Mouse (Mus musculus): ENCODE data around the gene Tcf23. TPM values are rescaled to one million over a fixed set of nuclear protein-coding genes. Genes with fewer than 3 reads are reported as not detected.

The Tcf23 gene
- total and polyA plus RNA-seq, 3 experiments: not detected

DNA sequence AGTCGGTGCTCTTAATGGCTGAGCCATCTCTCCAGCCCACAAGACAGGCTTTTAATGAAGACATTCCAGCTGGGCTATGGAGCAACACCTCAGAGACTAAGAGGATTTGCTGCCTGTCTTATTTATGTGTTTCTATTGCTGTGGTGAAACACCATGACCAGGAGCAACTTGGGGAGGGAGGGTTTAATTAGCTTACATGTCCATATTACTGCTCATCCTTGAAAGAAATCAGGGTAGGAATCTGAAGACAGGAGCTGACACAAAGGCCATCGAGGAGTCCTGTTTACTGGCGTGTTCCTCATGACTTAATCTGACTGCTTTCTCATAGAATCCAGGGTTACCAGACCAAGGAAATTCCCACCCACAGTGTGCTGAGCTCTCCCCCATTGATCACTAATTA, 4.5 kb upstream of the Tcf23 start:
- Histone ChIP-seq H3K9me3 (replicated peaks; ENCODE audit: low read length) (peaks cover 5% of the 10 kb centered on the region), H3K4me2 (ENCODE audit: insufficient read depth, low read depth, poor library complexity, severe bottlenecking) (no peak overlapping the region), H3K9ac (ENCODE audit: insufficient read depth, low read depth) (no peak overlapping the region), H3K4me3 (replicated peaks in 1 of 3; ENCODE audit: low read depth in 2 of 3, low read length in 2 of 3, poor library complexity in 1 of 3) (no peak overlapping the region), H3K79me2 (replicated peaks; ENCODE audit: control insufficient read depth, extremely low read depth, insufficient read depth, poor library complexity, severe bottlenecking) (peaks cover 8% of the 10 kb centered on the region), H3K27me3 (replicated peaks) (peaks cover 19% of the 10 kb centered on the region), H3K36me3 (replicated peaks in 1 of 2; ENCODE audit: control insufficient read depth in 1 of 2, insufficient read depth in 1 of 2, low read length in 1 of 2) (peaks cover 0 to 3% of the 10 kb centered on the region in 2 experiments), H3K4me1 (ENCODE audit: control insufficient read depth in 1 of 2, insufficient read depth in 2 of 2) (peaks cover 6 to 18% of the 10 kb centered on the region in 2 experiments), H3K27ac (ENCODE audit: insufficient read depth, low read depth) (no peak overlapping the region)
- no peak for TF ChIP-seq TCF12 (IDR thresholded peaks at IDR 0.05; ENCODE audit: low read depth, low read length)
- no peak for DNase-seq (ENCODE audit: extremely low read depth)
- in situ Hi-C loops (cut with MboI; ENCODE audit: low pct_ligation_motif_present, low pct_unique_long_range_greater_than_20kb, low sequenced_read_pairs): no loop called here
- dilution Hi-C loops (cut with MboI; ENCODE audit: extremely low pct_ligation_motif_present, extremely low pct_unique_long_range_greater_than_20kb, low sequenced_read_pairs): no loop called here

DNA sequence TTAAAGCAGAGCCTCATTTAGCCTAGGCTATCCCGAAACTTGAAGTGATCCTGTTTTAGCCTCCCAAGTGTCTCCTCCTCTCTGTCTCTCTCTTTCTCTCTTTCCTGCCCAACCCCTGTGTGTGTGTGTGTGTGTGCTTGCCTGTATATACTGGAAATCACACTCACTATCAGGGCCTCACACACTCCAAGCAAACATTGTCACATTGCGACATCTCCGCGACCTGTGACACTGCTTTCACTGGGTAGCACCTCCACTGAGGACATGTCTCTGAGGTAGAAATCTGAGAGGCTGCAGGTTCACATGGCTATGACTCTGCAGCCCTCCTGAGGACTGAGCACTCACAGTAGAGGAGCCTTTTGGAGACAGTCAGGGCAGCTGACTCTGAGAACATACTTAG, 2.3 kb upstream of the Tcf23 start:
- H3K4me3 ChIP-seq (replicated peaks in 1 of 3; ENCODE audit: low read depth in 2 of 3, low read length in 2 of 3, poor library complexity in 1 of 3): no peak overlapping the region
- peaks cover 5% of the 10 kb centered on the region for H3K9me3 ChIP-seq (replicated peaks; ENCODE audit: low read length)
- H3K9ac ChIP-seq (ENCODE audit: insufficient read depth, low read depth): no peak overlapping the region
- no peak overlapping the region for H3K4me2 ChIP-seq (ENCODE audit: insufficient read depth, low read depth, poor library complexity, severe bottlenecking)
- H3K4me1 ChIP-seq (ENCODE audit: control insufficient read depth in 1 of 2, insufficient read depth in 2 of 2): peaks cover 2 to 6% of the 10 kb centered on the region in 2 experiments
- H3K27ac ChIP-seq (ENCODE audit: insufficient read depth, low read depth): no peak overlapping the region
- H3K36me3 ChIP-seq (replicated peaks in 1 of 2; ENCODE audit: control insufficient read depth in 1 of 2, insufficient read depth in 1 of 2, low read length in 1 of 2): no peaks in the 10 kb centered on the region
- in situ Hi-C loops (cut with MboI; ENCODE audit: low pct_ligation_motif_present, low pct_unique_long_range_greater_than_20kb, low sequenced_read_pairs): no loop called here
- peaks cover 30% of the 10 kb centered on the region for H3K27me3 ChIP-seq (replicated peaks)
- DNase-seq (ENCODE audit: extremely low read depth): no peak
- no peak for TF ChIP-seq TBP (conservative IDR thresholded peaks at IDR 0.05; ENCODE audit: low read depth, low read length)
- TF ChIP-seq TCF12 (IDR thresholded peaks at IDR 0.05; ENCODE audit: low read depth, low read length): no peak
- TF ChIP-seq MAZ (IDR thresholded peaks at IDR 0.05; ENCODE audit: low read depth, low read length): no peak
- no peak for TF ChIP-seq MAX (IDR thresholded peaks at IDR 0.05; ENCODE audit: low read length)
- no peak for TF ChIP-seq PAX5 (IDR thresholded peaks at IDR 0.05; ENCODE audit: low read length)
- TF ChIP-seq CTCF (conservative IDR thresholded peaks at IDR 0.05 in 1 of 2, IDR thresholded peaks at IDR 0.05 in 1 of 2; ENCODE audit: low read depth in 2 of 2, low read length in 2 of 2): no peak
- TF ChIP-seq IRF4 (IDR thresholded peaks at IDR 0.05; ENCODE audit: low read depth, low read length): no peak
- no peak for TF ChIP-seq POLR2AphosphoS2 (IDR thresholded peaks at IDR 0.05; ENCODE audit: low read depth, low read length)
- no peak for TF ChIP-seq MEF2A (IDR thresholded peaks at IDR 0.05; ENCODE audit: borderline replicate concordance, low read depth, low read length)
- no peak for TF ChIP-seq USF1 (IDR thresholded peaks at IDR 0.05; ENCODE audit: low read depth, low read length)
- no peak for TF ChIP-seq JUND (conservative IDR thresholded peaks at IDR 0.05; ENCODE audit: low read depth, low read length)
- H3K79me2 ChIP-seq (replicated peaks; ENCODE audit: control insufficient read depth, extremely low read depth, insufficient read depth, poor library complexity, severe bottlenecking): no peaks in the 10 kb centered on the region
- dilution Hi-C loops (cut with MboI; ENCODE audit: extremely low pct_ligation_motif_present, extremely low pct_unique_long_range_greater_than_20kb, low sequenced_read_pairs): no loop called here

DNA sequence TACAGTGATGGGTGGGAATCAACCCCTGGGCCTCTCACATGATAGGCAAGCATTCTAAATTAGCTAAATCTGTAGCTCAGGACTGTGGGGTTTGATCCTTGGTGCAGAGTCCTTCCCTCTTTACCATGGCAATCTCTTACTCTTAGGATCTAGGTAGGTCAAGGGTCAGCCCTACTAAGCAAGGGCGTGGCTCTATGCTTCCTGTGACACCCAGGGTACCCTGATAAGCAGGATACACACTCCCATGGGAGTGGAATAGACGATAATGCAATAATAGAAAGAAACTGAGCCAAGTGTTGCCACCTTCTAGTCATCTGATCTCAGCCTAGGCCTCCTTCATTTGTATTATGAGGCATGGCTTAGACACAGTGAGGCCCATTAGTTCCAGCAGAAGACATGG, 978 bp downstream of the Tcf23 start:
- H3K27ac ChIP-seq (ENCODE audit: insufficient read depth, low read depth): no peak overlapping the region
- no peak overlapping the region for H3K4me2 ChIP-seq (ENCODE audit: insufficient read depth, low read depth, poor library complexity, severe bottlenecking)
- H3K4me1 ChIP-seq (ENCODE audit: control insufficient read depth in 1 of 2, insufficient read depth in 2 of 2): no peaks in the 10 kb centered on the region
- DNase-seq (ENCODE audit: extremely low read depth): no peak
- no peaks in the 10 kb centered on the region for H3K79me2 ChIP-seq (replicated peaks; ENCODE audit: control insufficient read depth, extremely low read depth, insufficient read depth, poor library complexity, severe bottlenecking)
- no peaks in the 10 kb centered on the region for H3K36me3 ChIP-seq (replicated peaks in 1 of 2; ENCODE audit: control insufficient read depth in 1 of 2, insufficient read depth in 1 of 2, low read length in 1 of 2)
- dilution Hi-C loops (cut with MboI; ENCODE audit: extremely low pct_ligation_motif_present, extremely low pct_unique_long_range_greater_than_20kb, low sequenced_read_pairs) (no loop called here), in situ Hi-C loops (cut with MboI; ENCODE audit: low pct_ligation_motif_present, low pct_unique_long_range_greater_than_20kb, low sequenced_read_pairs) (no loop called here)
- peaks cover 56% of the 10 kb centered on the region for H3K27me3 ChIP-seq (replicated peaks)
- H3K4me3 ChIP-seq (replicated peaks in 1 of 3; ENCODE audit: low read depth in 2 of 3, low read length in 2 of 3, poor library complexity in 1 of 3): no peak overlapping the region
- no peaks in the 10 kb centered on the region for H3K9me3 ChIP-seq (replicated peaks; ENCODE audit: low read length)
- no peak overlapping the region for H3K9ac ChIP-seq (ENCODE audit: insufficient read depth, low read depth)
- no peak for TF ChIP-seq SMC3 (IDR thresholded peaks at IDR 0.05; ENCODE audit: low read depth, low read length)
- TF ChIP-seq RAD21 (IDR thresholded peaks at IDR 0.05; ENCODE audit: low read depth, low read length): no peak
- no peak for TF ChIP-seq IRF4 (IDR thresholded peaks at IDR 0.05; ENCODE audit: low read depth, low read length)
- no peak for TF ChIP-seq GABPA (IDR thresholded peaks at IDR 0.05; ENCODE audit: insufficient replicate concordance, low read depth, low read length)
- TF ChIP-seq MAFK (IDR thresholded peaks at IDR 0.05; ENCODE audit: insufficient replicate concordance, low read length): no peak
- no peak for TF ChIP-seq TCF12 (IDR thresholded peaks at IDR 0.05; ENCODE audit: low read depth, low read length)
- no peak for TF ChIP-seq ZKSCAN1 (IDR thresholded peaks at IDR 0.05; ENCODE audit: borderline replicate concordance, low read depth, low read length)
- no peak for TF ChIP-seq ETS1 (conservative IDR thresholded peaks at IDR 0.05; ENCODE audit: low read depth, low read length)
- TF ChIP-seq CHD1 (IDR thresholded peaks at IDR 0.05; ENCODE audit: low read depth, low read length): no peak
- no peak for TF ChIP-seq MAZ (IDR thresholded peaks at IDR 0.05; ENCODE audit: low read depth, low read length)
- no peak for TF ChIP-seq ZNF384 (IDR thresholded peaks at IDR 0.05; ENCODE audit: low read depth, low read length)
